Mouse (Mus musculus): Measurements from ENCODE around the gene Micall2. TPM values are rescaled to one million over a fixed set of nuclear protein-coding genes. Genes with fewer than 3 reads are reported as not detected.
A peak's percentile ranks its signal among the peaks of the same experiment; 100 is the strongest.

Micall2 gene
- polyA plus RNA-seq, 1 experiment from 2014 or later, result 8.5 TPM

DNA sequence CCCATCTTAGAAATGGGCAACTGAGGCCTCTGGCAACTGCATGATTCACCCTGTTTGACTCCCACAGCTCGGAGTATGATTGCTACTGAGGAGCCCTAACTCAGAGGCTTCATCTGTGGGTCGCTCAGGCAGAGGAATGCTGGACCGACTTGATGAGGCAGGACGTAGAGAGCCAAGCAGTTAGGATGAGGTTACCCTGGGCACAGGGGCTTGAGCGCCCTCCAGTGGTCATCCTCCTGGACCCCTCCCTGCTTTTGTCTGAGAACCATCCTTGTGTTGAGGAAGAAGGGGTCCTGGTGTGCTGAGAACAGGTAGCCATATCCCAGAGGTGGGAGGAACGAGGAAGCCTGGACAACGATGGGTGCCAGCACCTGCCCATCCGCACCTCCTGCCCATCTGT lies 66.8 kb downstream of the Micall2 start:
- Histone ChIP-seq H3K4me1 (peaks cover 19% of the 10 kb centered on the region), H3K36me3 (no peaks in the 10 kb centered on the region), H3K9me3 (replicated peaks) (no peaks in the 10 kb centered on the region), H3K27me3 (replicated peaks) (peaks cover 80% of the 10 kb centered on the region), H3K9ac (replicated peaks) (no peak overlapping the region), H3K4me3 (replicated peaks) (no peak overlapping the region), H3K27ac (replicated peaks) (no peak overlapping the region), H3K4me2 (no peak overlapping the region)
- WGBS, result 11% methylated on average over 8 of the region's 8 CpGs
- no peak for ATAC-seq (ENCODE audit: low FRiP score)

DNA sequence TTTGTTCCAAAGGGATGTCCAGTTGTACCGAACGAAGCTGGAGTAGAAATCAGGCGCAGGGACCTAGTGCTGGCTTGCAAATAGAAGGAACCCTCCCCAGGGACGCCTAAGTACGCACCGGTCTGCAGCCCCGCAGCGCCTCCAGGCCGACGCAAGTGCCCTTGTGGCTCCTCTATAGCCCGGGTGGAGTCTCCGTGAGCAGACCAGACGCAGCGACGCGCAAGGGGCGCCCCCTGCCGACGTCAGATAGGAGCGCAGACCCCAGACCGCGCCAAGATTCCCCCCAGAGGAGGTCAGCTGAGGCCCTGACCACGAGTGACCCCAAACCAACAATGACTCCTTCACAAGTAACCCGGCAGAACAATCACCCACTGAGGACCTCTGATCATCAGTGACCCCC lies 67.6 kb downstream of the Micall2 start:
- Histone ChIP-seq H3K9me3 (replicated peaks) (no peaks in the 10 kb centered on the region), H3K36me3 (no peaks in the 10 kb centered on the region), H3K27me3 (replicated peaks) (peaks cover 75% of the 10 kb centered on the region), H3K4me2 (peak overlapping the region; percentile 47), H3K4me3 (replicated peaks) (peak overlapping the region; percentile 20), H3K9ac (replicated peaks) (no peak overlapping the region), H3K4me1 (peaks cover 19% of the 10 kb centered on the region), H3K27ac (replicated peaks) (no peak overlapping the region)
- under 1% methylated on average over 24 of the region's 24 CpGs for WGBS
- ATAC-seq (ENCODE audit: low FRiP score), result 0 out of 2 replicates have a peak, but pooled peaks have one; percentile 33

GRCm38 (mm10) chr5:139666496-139666895 lies 69.6 kb downstream of the Micall2 start:
- H3K4me2 ChIP-seq, result no peak overlapping the region
- no peaks in the 10 kb centered on the region for H3K36me3 ChIP-seq
- no peak overlapping the region for H3K9ac ChIP-seq (replicated peaks)
- H3K27ac ChIP-seq (replicated peaks), result no peak overlapping the region
- no peak for ATAC-seq (ENCODE audit: low FRiP score)
- 36% methylated on average over 2 of the region's 2 CpGs for WGBS
- no peaks in the 10 kb centered on the region for H3K9me3 ChIP-seq (replicated peaks)
- peaks cover 19% of the 10 kb centered on the region for H3K4me1 ChIP-seq
- peaks cover 61% of the 10 kb centered on the region for H3K27me3 ChIP-seq (replicated peaks)
- no peak overlapping the region for H3K4me3 ChIP-seq (replicated peaks)

GRCm38 (mm10) chr5:139665375-139665774 lies 70.8 kb downstream of the Micall2 start:
- peaks cover 19% of the 10 kb centered on the region for H3K4me1 ChIP-seq
- no peak overlapping the region for H3K9ac ChIP-seq (replicated peaks)
- H3K4me2 ChIP-seq, result no peak overlapping the region
- H3K9me3 ChIP-seq (replicated peaks), result no peaks in the 10 kb centered on the region
- 55% methylated on average over 3 of the region's 3 CpGs for WGBS
- H3K27me3 ChIP-seq (replicated peaks), result peaks cover 62% of the 10 kb centered on the region
- H3K36me3 ChIP-seq, result no peaks in the 10 kb centered on the region
- no peak overlapping the region for H3K27ac ChIP-seq (replicated peaks)
- ATAC-seq (ENCODE audit: low FRiP score), result no peak
- no peak overlapping the region for H3K4me3 ChIP-seq (replicated peaks)

DNA sequence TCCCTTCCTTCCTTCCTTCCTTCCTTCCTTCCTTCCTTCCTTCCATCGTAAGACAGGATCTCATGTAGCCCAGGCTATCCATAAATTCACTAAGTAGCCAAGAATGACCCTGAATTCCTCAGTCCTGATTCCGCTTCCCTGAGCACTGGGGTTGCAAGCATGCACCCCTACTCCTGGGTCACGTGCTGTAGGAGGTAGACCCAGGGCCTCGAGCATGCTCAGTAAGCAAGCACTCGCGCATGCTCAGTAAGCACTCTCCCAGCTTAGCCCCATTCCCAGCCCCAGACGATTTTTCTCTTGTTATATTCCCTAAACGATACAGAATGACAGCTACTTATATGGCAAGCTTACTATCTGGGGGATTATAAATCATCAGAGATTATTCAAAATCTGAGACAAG lies 74.4 kb downstream of the Micall2 start:
- Histone ChIP-seq H3K4me1 (peaks cover 8% of the 10 kb centered on the region), H3K9me3 (replicated peaks) (no peaks in the 10 kb centered on the region), H3K9ac (replicated peaks) (no peak overlapping the region), H3K27me3 (replicated peaks) (peaks cover 44% of the 10 kb centered on the region), H3K4me2 (no peak overlapping the region), H3K4me3 (replicated peaks) (no peak overlapping the region), H3K36me3 (no peaks in the 10 kb centered on the region), H3K27ac (replicated peaks) (no peak overlapping the region)
- WGBS, result 71% methylated on average over 7 of the region's 8 CpGs
- no peak for ATAC-seq (ENCODE audit: low FRiP score)

GRCm38 (mm10) chr5:139659307-139659706 lies 76.8 kb downstream of the Micall2 start:
- Histone ChIP-seq H3K9me3 (replicated peaks) (no peaks in the 10 kb centered on the region), H3K27me3 (replicated peaks) (peaks cover 33% of the 10 kb centered on the region), H3K36me3 (no peaks in the 10 kb centered on the region), H3K27ac (replicated peaks) (no peak overlapping the region), H3K4me2 (peak overlapping the region; percentile 46), H3K4me1 (peaks cover 8% of the 10 kb centered on the region), H3K9ac (replicated peaks) (no peak overlapping the region), H3K4me3 (replicated peaks) (no peak overlapping the region)
- WGBS, result 1% methylated on average over 18 of the region's 18 CpGs
- ATAC-seq (ENCODE audit: low FRiP score), result no peak

GRCm38 (mm10) chr5:139658865-139659264 lies 77.3 kb downstream of the Micall2 start:
- H3K27me3 ChIP-seq (replicated peaks), result peaks cover 30% of the 10 kb centered on the region
- H3K9me3 ChIP-seq (replicated peaks), result no peaks in the 10 kb centered on the region
- 21% methylated on average over 7 of the region's 7 CpGs for WGBS
- no peak for ATAC-seq (ENCODE audit: low FRiP score)
- H3K27ac ChIP-seq (replicated peaks), result no peak overlapping the region
- no peak overlapping the region for H3K9ac ChIP-seq (replicated peaks)
- no peaks in the 10 kb centered on the region for H3K36me3 ChIP-seq
- no peak overlapping the region for H3K4me3 ChIP-seq (replicated peaks)
- H3K4me1 ChIP-seq, result peaks cover 8% of the 10 kb centered on the region
- H3K4me2 ChIP-seq, result peak overlapping the region; percentile 46; the same call in 1 of the 2 replicates

GRCm38 (mm10) chr5:139657959-139658602 lies 78.1 kb downstream of the Micall2 start:
- Histone ChIP-seq H3K9ac (replicated peaks) (no peak overlapping the region), H3K9me3 (replicated peaks) (no peaks in the 10 kb centered on the region), H3K27ac (replicated peaks) (no peak overlapping the region), H3K4me2 (no peak overlapping the region), H3K4me3 (replicated peaks) (no peak overlapping the region), H3K27me3 (replicated peaks) (peaks cover 30% of the 10 kb centered on the region), H3K4me1 (peaks cover 8% of the 10 kb centered on the region), H3K36me3 (no peaks in the 10 kb centered on the region)
- no peak for ATAC-seq (ENCODE audit: low FRiP score)
- WGBS, result 49% methylated on average over 10 of the region's 10 CpGs

Small RNA genes within 50 kb of the gene (microRNA-seq; reads per million reads assigned to microRNA genes)
- gene Mir7037, result not detected

Other genes starting within 250 kb of the Micall2 start
- 23.7 and 35.3 TPM in 2 replicates for gene Uncx, start 192.8 kb downstream of the Micall2 start, polyA plus RNA-seq (2015; fragmentation: Nextera tagmentation; extraction: Ambion mirVana)
- gene Ints1, start 39.3 kb upstream of the Micall2 start, polyA plus RNA-seq (2015; fragmentation: Nextera tagmentation; extraction: Ambion mirVana), result 25.6 and 29.0 TPM in 2 replicates
- 10.8 and 14.2 TPM in 2 replicates for gene Mafk, start 55.2 kb upstream of the Micall2 start, polyA plus RNA-seq (2015; fragmentation: Nextera tagmentation; extraction: Ambion mirVana)
- 0.20 and 1.7 TPM in 2 replicates for gene Tmem184a, start 83.6 kb upstream of the Micall2 start, polyA plus RNA-seq (2015; fragmentation: Nextera tagmentation; extraction: Ambion mirVana)
- not detected in 2 replicates for gene Gm26938, start 90.1 kb upstream of the Micall2 start, polyA plus RNA-seq (2015; fragmentation: Nextera tagmentation; extraction: Ambion mirVana)
- 72.1 and 76.3 TPM in 2 replicates for gene Psmg3, start 90.5 kb upstream of the Micall2 start, polyA plus RNA-seq (2015; fragmentation: Nextera tagmentation; extraction: Ambion mirVana)
- 5.7 TPM in 2 replicates for gene Elfn1, start 171.6 kb upstream of the Micall2 start, polyA plus RNA-seq (2015; fragmentation: Nextera tagmentation; extraction: Ambion mirVana)